Mouse (Mus musculus) thymus, postnatal 14 days (tissue): ENCODE results near the gene Fibp.
A peak's percentile ranks its signal among the peaks of the same experiment; 100 is the strongest.

Experiments
- DNase-seq: peaks from one replicate; pipeline ENCODE4 v3.0.0; 2021

Gene Fibp

GRCm38 (mm10) chr19:5432992-5433852 lies 27.2 kb upstream of the Fibp start:
- DNase-seq: peak; percentile 81

GRCm38 (mm10) chr19:5433951-5434350 lies 26.5 kb upstream of the Fibp start:
- DNase-seq: no peak

- DNase-seq: no peak
Measured at GRCm38 (mm10) chr19:5444371-5444908, 16.0 kb upstream of the Fibp start.

- no peak for DNase-seq
Measured at GRCm38 (mm10) chr19:5444954-5445353, 15.5 kb upstream of the Fibp start.

- no peak for DNase-seq
Measured at GRCm38 (mm10) chr19:5445747-5446146, 14.7 kb upstream of the Fibp start.

GRCm38 (mm10) chr19:5447515-5448353 lies 12.7 kb upstream of the Fibp start, which contains the start of gene Fosl1:
Gene Fosl1 (plus strand): TSS chr19:5447547.
- peak; percentile 90 for DNase-seq

- DNase-seq: no peak
Measured at GRCm38 (mm10) chr19:5448354-5449150, 11.9 kb upstream of the Fibp start.

GRCm38 (mm10) chr19:5449673-5450072 lies 10.7 kb upstream of the Fibp start:
- no peak for DNase-seq

GRCm38 (mm10) chr19:5451766-5452165 lies 8.6 kb upstream of the Fibp start:
- no peak for DNase-seq

- DNase-seq: no peak
Measured at GRCm38 (mm10) chr19:5455037-5455436, 5.4 kb upstream of the Fibp start.

GRCm38 (mm10) chr19:5455568-5455967 lies 4.8 kb upstream of the Fibp start:
- no peak for DNase-seq

- DNase-seq: no peak
Measured at GRCm38 (mm10) chr19:5456241-5456921, 4.0 kb upstream of the Fibp start.

- peak; percentile 97 for DNase-seq
Measured at GRCm38 (mm10) chr19:5456922-5457745, 3.3 kb upstream of the Fibp start.

- DNase-seq: no peak
Measured at GRCm38 (mm10) chr19:5457746-5458442, 2.5 kb upstream of the Fibp start, which contains the start of gene Ccdc85b. Gene Ccdc85b (minus strand): TSS chr19:5457894.

GRCm38 (mm10) chr19:5459019-5459418 lies 1.4 kb upstream of the Fibp start:
- DNase-seq: no peak

- DNase-seq: no peak
Measured at GRCm38 (mm10) chr19:5459896-5460295, 519 bp upstream of the Fibp start.

- no peak for DNase-seq
Measured at GRCm38 (mm10) chr19:5461411-5461810, 996 bp downstream of the Fibp start.

- DNase-seq: no peak
Measured at GRCm38 (mm10) chr19:5463212-5463611, 2.8 kb downstream of the Fibp start.

- DNase-seq: peak; percentile 80
Measured at GRCm38 (mm10) chr19:5463791-5464562, 3.6 kb downstream of the Fibp start.

- no peak for DNase-seq
Measured at GRCm38 (mm10) chr19:5465037-5465436, 4.6 kb downstream of the Fibp start.
